Mouse (Mus musculus) lung, embryonic 16.5 days (tissue): Measurements from ENCODE around the gene Fat2. TPM values are rescaled to one million over a fixed set of nuclear protein-coding genes. Genes with fewer than 3 reads are reported as not detected.

Experiments used
- ATAC-seq: fragments of 200-750 bp; cut with Nextera tagmentation; 2 replicates; pipeline ENCODE4 v1.8.0; 2017; ENCODE audit warnings: low read depth, mild to moderate bottlenecking, moderate library complexity
- H3K27ac ChIP-seq: fragments of 300-500 bp; sonication (generic); 2 replicates; pipeline ENCODE4 v1.5.1; 2014; ENCODE audit warnings: mild to moderate bottlenecking, control low read depth, low read length
- H3K27me3 ChIP-seq: fragments of 300-500 bp; sonication (generic); 2 replicates; pipeline ENCODE4 v1.6.1; 2014; ENCODE audit warnings: low read depth, low read length, mixed read lengths; ENCODE audit not compliant: control insufficient read depth, insufficient read depth
- H3K36me3 ChIP-seq: fragments of 300-500 bp; sonication (generic); 2 replicates; pipeline ENCODE4 v1.6.1; 2014; ENCODE audit warnings: low read length; ENCODE audit not compliant: control insufficient read depth, insufficient read depth
- H3K4me1 ChIP-seq: fragments of 300-500 bp; sonication (generic); replicated peaks from 2 replicates; pipeline ENCODE4 v1.6.1; 2014; ENCODE audit warnings: low read length, mixed read lengths; ENCODE audit not compliant: control insufficient read depth, insufficient read depth
- H3K4me2 ChIP-seq: fragments of 300-500 bp; sonication (generic); 2 replicates; pipeline ENCODE4 v1.6.1; 2014; ENCODE audit warnings: low read depth, low read length, control low read depth
- H3K4me3 ChIP-seq: fragments of 300-500 bp; sonication (generic); 2 replicates; pipeline ENCODE4 v1.5.1; 2014; ENCODE audit warnings: mild to moderate bottlenecking, low read length, control low read depth
- H3K9ac ChIP-seq: fragments of 300-500 bp; sonication (generic); 2 replicates; pipeline ENCODE4 v1.6.1; 2014; ENCODE audit warnings: low read length, control low read depth
- H3K9me3 ChIP-seq: fragments of 300-500 bp; sonication (generic); 2 replicates; pipeline ENCODE4 v1.6.1; 2016; ENCODE audit warnings: low read length; ENCODE audit not compliant: control insufficient read depth
- WGBS: fragments of 180-500 bp; shearing (Covaris S2); extraction: QIAGEN DNeasy Blood & Tissue Kit; methylation state at CpG from one replicate; pipeline ENCODE4 v1.1.7; 2014; 5-methylcytosine and 5-hydroxymethylcytosine counted together
- polyA plus RNA-seq: library from polyadenylated mRNA; unstranded; fragments of >200 nt; fragmentation: Nextera tagmentation; extraction: Ambion mirVana; gene quantifications from 2 replicates; pipeline ENCODE4 v1.2.1, GENCODE M21; 2015

Fat2 gene
- polyA plus RNA-seq, 1 experiment from 2014 or later: 0.49 TPM

DNA sequence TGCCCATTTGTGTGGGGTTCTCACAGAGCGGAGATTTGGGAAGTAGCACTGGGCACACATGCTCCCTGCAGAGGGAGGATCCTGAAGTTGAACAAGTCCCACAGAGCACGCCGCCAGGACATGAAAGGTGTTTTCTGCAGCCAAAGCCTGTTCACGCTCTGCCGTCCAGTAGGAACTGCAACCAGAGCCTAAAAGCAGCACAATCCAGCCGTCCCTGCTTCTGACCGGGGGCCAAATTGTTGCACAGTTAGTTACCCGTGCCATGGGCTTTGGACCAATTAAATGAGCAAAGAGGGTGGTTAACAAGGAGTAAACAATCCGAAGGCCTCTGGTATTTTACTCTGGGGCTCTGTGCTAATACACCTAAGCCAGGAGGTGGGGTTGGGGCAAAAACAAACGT is 31.4 kb upstream of the Fat2 start:
- Histone ChIP-seq H3K4me1 (peaks cover 3% of the 10 kb centered on the region; the same call in 1 of the 2 replicates), H3K27me3 (no peaks in the 10 kb centered on the region), H3K9me3 (no peaks in the 10 kb centered on the region), H3K4me2 (no peak overlapping the region), H3K27ac (peak overlapping the region; percentile 95), H3K4me3 (no peak overlapping the region), H3K9ac (no peak overlapping the region), H3K36me3 (no peaks in the 10 kb centered on the region)
- ATAC-seq: no peak
- 59% methylated on average over 10 of the region's 10 CpGs for WGBS

DNA sequence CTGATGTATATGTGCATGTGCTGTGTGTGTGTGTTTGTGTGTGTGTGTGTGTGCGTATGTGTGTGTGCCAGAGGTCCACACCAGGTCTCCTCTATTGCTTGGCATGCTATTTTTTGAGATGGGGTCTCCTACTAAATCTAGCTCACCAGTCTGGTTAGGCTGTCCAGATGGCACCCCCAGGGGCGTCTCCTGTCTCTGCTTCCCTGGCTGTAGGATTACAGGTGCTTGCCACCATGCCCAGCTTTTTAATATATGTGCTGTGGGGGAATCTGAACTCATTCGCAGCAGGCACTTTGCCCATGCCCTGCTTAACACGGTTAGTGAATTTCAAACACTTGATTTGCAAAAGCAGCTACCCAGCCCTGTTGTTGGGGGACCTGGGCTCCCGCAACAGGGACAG is 29.5 kb upstream of the Fat2 start:
- Histone ChIP-seq H3K4me1 (peaks cover 3% of the 10 kb centered on the region; the same call in 1 of the 2 replicates), H3K4me3 (no peak overlapping the region), H3K27ac (no peak overlapping the region), H3K9ac (no peak overlapping the region), H3K4me2 (no peak overlapping the region), H3K27me3 (no peaks in the 10 kb centered on the region), H3K36me3 (no peaks in the 10 kb centered on the region), H3K9me3 (no peaks in the 10 kb centered on the region)
- WGBS: 62% methylated on average over 5 of the region's 5 CpGs
- no peak for ATAC-seq

GRCm38 (mm10) chr11:55365242-55365641 is 28.9 kb upstream of the Fat2 start:
- H3K4me2 ChIP-seq: no peak overlapping the region
- H3K4me3 ChIP-seq: no peak overlapping the region
- H3K27me3 ChIP-seq: no peaks in the 10 kb centered on the region
- no peaks in the 10 kb centered on the region for H3K36me3 ChIP-seq
- no peak for ATAC-seq
- no peak overlapping the region for H3K9ac ChIP-seq
- peaks cover 3% of the 10 kb centered on the region; the same call in 1 of the 2 replicates for H3K4me1 ChIP-seq
- WGBS: 62% methylated on average over 4 of the region's 4 CpGs
- no peak overlapping the region for H3K27ac ChIP-seq
- H3K9me3 ChIP-seq: no peaks in the 10 kb centered on the region

DNA sequence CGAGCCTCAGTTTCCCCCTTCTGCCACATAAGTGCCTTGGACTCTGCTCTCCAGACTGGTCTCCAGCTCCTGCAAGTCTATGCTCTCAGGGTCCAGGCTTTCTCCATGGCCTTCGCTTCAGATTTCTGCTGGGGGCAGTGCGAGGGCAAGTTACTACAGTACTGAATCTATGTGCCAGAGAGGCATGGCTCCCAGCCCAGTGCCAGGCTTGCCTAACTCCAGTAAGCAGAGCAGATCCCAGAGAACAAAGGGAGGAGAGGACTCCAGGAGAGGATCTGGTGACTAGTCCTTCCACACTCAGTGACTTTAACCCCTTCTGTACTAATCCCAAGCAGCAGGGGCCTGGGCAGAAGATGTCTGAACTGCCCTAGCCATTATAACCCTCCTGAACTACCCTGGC is 28.3 kb upstream of the Fat2 start:
- 68% methylated on average over 3 of the region's 3 CpGs for WGBS
- Histone ChIP-seq H3K4me1 (peaks cover 3% of the 10 kb centered on the region; the same call in 1 of the 2 replicates), H3K9ac (no peak overlapping the region), H3K9me3 (no peaks in the 10 kb centered on the region), H3K36me3 (no peaks in the 10 kb centered on the region), H3K4me2 (no peak overlapping the region), H3K27ac (no peak overlapping the region), H3K27me3 (no peaks in the 10 kb centered on the region), H3K4me3 (no peak overlapping the region)
- ATAC-seq: no peak

DNA sequence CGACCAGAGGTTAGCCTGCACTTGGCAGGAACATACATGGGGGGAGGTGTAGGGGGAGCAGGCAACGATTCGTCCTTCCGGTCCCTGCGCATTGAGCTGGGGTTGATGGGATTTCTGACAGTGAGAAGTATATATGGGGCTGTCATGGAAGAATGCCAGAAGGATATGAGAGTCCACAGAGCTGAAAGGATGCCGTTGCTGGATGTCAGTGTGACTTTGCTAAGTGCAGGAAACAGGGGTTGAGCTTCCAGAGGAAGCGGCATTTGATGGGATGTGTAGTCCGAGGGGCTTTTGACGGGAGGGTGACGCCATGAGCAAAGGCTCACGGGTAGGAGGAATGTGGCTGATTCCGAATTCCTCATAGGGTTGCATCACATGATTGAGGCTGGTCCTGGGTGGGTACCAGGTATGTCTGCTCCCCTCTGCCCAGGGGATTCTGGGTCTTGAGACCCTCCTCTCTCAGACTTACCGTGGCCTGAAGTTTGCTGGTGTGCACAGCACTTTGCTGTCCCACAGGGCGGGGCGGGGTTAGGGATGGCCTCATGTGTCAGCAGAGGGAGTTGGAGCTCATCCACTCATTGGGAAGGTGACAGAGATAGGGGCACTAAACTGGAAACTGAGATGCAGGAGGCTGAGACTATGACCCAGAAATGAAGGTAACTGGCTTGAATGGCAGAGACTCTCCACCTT is 21.9 kb upstream of the Fat2 start:
- WGBS: 40% methylated on average over 15 of the region's 15 CpGs
- Histone ChIP-seq H3K27ac (no peak overlapping the region), H3K27me3 (no peaks in the 10 kb centered on the region), H3K4me3 (peak overlapping the region; percentile 16; the same call in 1 of the 2 replicates), H3K4me2 (peak overlapping the region; percentile 40), H3K36me3 (no peaks in the 10 kb centered on the region), H3K9ac (no peak overlapping the region), H3K9me3 (no peaks in the 10 kb centered on the region), H3K4me1 (peaks cover 7% of the 10 kb centered on the region; the same call in 1 of the 2 replicates)
- peak; percentile 75 for ATAC-seq

- 92% methylated on average over 2 of the region's 2 CpGs for WGBS
- no peak overlapping the region for H3K27ac ChIP-seq
- H3K4me3 ChIP-seq: no peak overlapping the region
- H3K36me3 ChIP-seq: no peaks in the 10 kb centered on the region
- H3K4me2 ChIP-seq: no peak overlapping the region
- no peak for ATAC-seq
- H3K9ac ChIP-seq: no peak overlapping the region
- no peaks in the 10 kb centered on the region for H3K9me3 ChIP-seq
- H3K27me3 ChIP-seq: no peaks in the 10 kb centered on the region
- peaks cover 7% of the 10 kb centered on the region; the same call in 1 of the 2 replicates for H3K4me1 ChIP-seq
These were observed 20.5 kb upstream of the Fat2 start for GRCm38 (mm10) chr11:55356846-55357245.

GRCm38 (mm10) chr11:55341961-55342371 is 5.6 kb upstream of the Fat2 start:
- no peaks in the 10 kb centered on the region for H3K27me3 ChIP-seq
- no peak overlapping the region for H3K4me2 ChIP-seq
- 33% methylated on average over 11 of the region's 11 CpGs for WGBS
- no peaks in the 10 kb centered on the region for H3K36me3 ChIP-seq
- H3K27ac ChIP-seq: no peak overlapping the region
- H3K4me3 ChIP-seq: no peak overlapping the region
- no peaks in the 10 kb centered on the region for H3K9me3 ChIP-seq
- peaks cover 4% of the 10 kb centered on the region; the same call in 1 of the 2 replicates for H3K4me1 ChIP-seq
- ATAC-seq: peak; percentile 82
- H3K9ac ChIP-seq: no peak overlapping the region

- H3K4me1 ChIP-seq: peaks cover 4% of the 10 kb centered on the region; the same call in 1 of the 2 replicates
- no peaks in the 10 kb centered on the region for H3K27me3 ChIP-seq
- no peak overlapping the region for H3K4me2 ChIP-seq
- H3K27ac ChIP-seq: no peak overlapping the region
- H3K4me3 ChIP-seq: no peak overlapping the region
- H3K9ac ChIP-seq: no peak overlapping the region
- ATAC-seq: no peak
- 68% methylated on average over 2 of the region's 2 CpGs for WGBS
- H3K36me3 ChIP-seq: no peaks in the 10 kb centered on the region
- no peaks in the 10 kb centered on the region for H3K9me3 ChIP-seq
These were observed 4.4 kb upstream of the Fat2 start for GRCm38 (mm10) chr11:55340789-55341188.

- no peak for ATAC-seq
- H3K27me3 ChIP-seq: no peaks in the 10 kb centered on the region
- H3K27ac ChIP-seq: no peak overlapping the region
- H3K4me3 ChIP-seq: no peak overlapping the region
- no peak overlapping the region for H3K4me2 ChIP-seq
- no peaks in the 10 kb centered on the region for H3K36me3 ChIP-seq
- 48% methylated on average over 5 of the region's 5 CpGs for WGBS
- no peaks in the 10 kb centered on the region for H3K9me3 ChIP-seq
- no peak overlapping the region for H3K9ac ChIP-seq
- H3K4me1 ChIP-seq: peaks cover 2% of the 10 kb centered on the region; the same call in 1 of the 2 replicates
These were observed 837 bp upstream of the Fat2 start for GRCm38 (mm10) chr11:55337032-55337769.
